Mouse (Mus musculus) MEL (cell line): ENCODE data around the gene Pigk.

ENCODE experiments used
- EP300 ChIP-seq, 2 experiments: IDR thresholded peaks; 2 replicates each; pipeline ENCODE4 v1.6.1; 2011; ENCODE audit warnings: improper control_type of control experiment in 2 of 2, low read length in 2 of 2, low read depth in 1 of 2, mild to moderate bottlenecking in 1 of 2
- TCF12 ChIP-seq: IDR thresholded peaks from 2 replicates; pipeline ENCODE4 v1.6.1; 2014; ENCODE audit warnings: low read depth, mild to moderate bottlenecking, inconsistent platforms, low read length, improper control_type of control experiment, moderate library complexity
- ZNF384 ChIP-seq: IDR thresholded peaks from 2 replicates; pipeline ENCODE4 v1.6.1; 2012; ENCODE audit warnings: low read depth, mild to moderate bottlenecking, inconsistent platforms, low read length, improper control_type of control experiment

- no peak for TF ChIP-seq EP300 (IDR thresholded peaks at IDR 0.05; ENCODE audit: low read depth in 1 of 2, low read length in 2 of 2)
- no peak for TF ChIP-seq TCF12
- no peak for TF ChIP-seq ZNF384
These were observed 200.5 kb downstream of the Pigk start for GRCm38 (mm10) chr3:152914376-152914775.
